Mouse (Mus musculus): ENCODE measurements around the gene Eno4.

DNA sequence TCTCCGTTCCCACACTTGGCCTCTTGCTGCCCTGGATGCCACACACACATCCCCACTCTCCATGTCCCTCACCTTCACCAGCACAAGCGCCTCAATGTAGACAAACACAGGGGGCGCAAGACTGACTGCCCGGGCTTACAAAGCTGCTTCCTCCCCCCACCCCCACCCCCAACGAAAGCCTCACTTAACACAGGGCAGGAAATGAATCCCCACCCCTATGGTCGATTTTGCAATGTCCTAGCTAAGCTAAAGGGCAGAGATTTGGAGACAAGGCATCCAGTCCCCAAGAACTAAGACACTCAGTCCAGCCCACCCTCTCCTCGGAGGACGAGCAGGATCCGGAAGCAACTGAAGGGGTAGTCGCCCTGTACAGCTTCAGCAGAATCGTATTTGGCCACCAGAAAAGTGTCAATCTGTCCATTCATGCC lies 32.3 kb upstream of the Eno4 start:
- TF ChIP-seq POLR2A (IDR thresholded peaks at IDR 0.05; ENCODE audit: low read depth, low read length) (no peak), CTCF (IDR thresholded peaks at IDR 0.05; ENCODE audit: extremely low read depth, insufficient read length, insufficient replicate concordance, low read depth, low read length) (no peak)

All from small intestine, adult 2 months (tissue).